Mouse (Mus musculus): ENCODE data around the gene Itpr2.

Itpr2 gene

GRCm38 (mm10) chr6:146310210-146310609 is 191.8 kb downstream of the Itpr2 start:
- no peak for DNase-seq (ENCODE audit: low read depth, low spot score)

- DNase-seq (ENCODE audit: low read depth, low spot score) = no peak
Observed at GRCm38 (mm10) chr6:146309335-146309734, 192.7 kb downstream of the Itpr2 start.

GRCm38 (mm10) chr6:146305995-146306394 is 196.0 kb downstream of the Itpr2 start:
- no peak for DNase-seq (ENCODE audit: low read depth, low spot score)

DNA sequence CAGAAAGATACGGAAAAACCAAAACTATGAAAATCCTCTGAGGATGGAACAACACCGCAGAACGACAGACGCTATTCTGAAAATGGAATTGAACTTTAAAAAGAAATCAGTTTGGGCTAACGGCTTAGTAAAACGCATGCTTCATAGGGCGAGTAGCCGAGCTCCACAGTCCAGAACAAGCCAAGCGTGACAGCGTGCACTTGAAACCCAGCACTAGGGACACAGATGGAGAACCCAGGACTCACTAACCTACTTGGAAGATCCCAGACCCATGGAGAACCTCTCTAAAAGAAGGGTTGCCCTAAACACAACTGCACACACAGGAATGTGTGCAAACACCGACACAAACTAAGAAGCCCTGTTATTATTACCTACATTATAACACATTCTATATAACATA is 197.9 kb downstream of the Itpr2 start:
- no peak for DNase-seq (ENCODE audit: low read depth, low spot score)

DNA sequence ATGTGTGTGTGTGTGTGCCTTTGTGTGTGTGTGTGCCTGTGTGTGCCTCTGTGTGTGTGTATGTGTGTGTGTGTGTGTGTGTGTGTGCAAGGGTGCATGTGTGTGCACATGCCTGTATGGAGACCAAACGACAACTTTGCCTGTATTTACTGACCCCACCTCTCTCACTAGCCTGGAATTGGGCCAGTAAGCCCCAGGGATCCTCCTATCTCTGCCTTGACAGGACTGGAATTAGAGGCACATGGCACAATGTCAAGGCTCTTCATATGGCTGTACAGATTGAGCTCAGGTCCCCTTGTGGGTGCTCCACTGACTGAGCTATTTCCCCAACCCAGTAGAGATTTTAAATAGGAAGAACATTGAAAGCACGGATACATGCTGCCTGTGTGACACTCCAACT is 198.7 kb downstream of the Itpr2 start:
- no peak for DNase-seq (ENCODE audit: low read depth, low spot score)

DNA sequence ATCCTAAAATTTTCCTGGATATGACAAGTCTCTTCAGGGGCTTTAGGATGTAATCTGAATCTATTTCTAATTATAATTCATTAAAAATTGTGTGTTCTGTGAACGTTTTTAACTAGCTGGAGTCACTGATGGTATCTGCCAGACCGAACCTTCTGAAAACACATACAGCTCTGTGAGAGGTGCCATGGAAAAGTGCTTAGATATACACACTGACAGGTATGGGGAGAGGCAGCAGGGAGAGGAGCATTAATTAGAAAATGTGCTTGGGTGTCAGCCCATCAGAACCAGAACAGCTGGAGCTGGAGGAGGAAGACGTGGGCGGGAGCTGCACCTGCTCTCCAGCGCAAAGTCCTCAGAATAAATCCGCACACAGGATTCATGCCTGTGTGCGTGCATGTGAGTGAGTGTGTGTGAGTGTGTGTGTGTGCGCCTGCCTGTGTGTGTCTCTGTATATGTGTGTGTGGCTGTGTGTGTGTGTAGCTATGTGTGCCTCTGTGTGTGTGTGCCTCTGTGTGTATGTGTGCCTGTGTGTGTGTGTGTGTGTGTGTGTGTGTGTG is 199.4 kb downstream of the Itpr2 start:
- no peak for DNase-seq (ENCODE audit: low read depth, low spot score)

DNA sequence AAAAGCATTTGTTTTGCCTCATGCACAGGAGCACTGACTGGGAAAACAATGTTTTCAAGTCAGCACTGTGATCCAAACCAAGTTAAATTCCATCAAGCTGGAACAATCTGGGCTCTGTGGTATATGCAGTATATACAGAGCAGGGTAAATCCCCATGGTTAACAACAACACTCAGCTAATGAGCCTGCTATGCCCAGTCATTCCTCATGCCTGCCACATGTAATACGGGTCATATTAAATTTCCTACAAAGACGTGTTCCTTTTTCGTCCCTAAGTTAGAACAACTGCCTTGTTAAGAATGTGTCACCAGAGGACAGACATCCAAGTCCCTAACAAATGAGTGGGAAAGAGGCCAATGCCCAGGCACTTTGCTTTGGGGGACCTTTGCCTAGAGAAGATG is 199.9 kb downstream of the Itpr2 start:
- DNase-seq (ENCODE audit: low read depth, low spot score) = no peak

GRCm38 (mm10) chr6:146300961-146301360 is 201.1 kb downstream of the Itpr2 start:
- no peak for DNase-seq (ENCODE audit: low read depth, low spot score)

DNA sequence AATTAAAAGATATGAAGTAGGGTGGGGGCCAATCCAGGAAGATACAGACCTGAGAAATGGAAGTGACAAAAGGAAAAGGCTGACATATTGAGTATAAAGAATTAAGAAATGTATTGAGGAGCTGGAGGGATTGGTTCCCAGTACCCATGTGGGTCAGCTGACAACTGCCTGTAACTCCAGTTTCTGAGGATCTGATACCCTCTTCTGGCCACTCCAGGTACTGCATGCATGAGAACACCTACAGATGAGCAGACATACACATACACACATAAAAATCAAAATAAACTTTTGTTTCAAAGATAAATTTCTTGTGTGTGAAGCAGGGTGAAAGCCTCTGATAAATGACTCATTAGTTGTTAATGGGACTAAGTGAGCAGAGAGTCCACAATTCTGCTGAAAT is 203.3 kb downstream of the Itpr2 start:
- no peak for DNase-seq (ENCODE audit: low read depth, low spot score)

GRCm38 (mm10) chr6:146291036-146291435 is 211.0 kb downstream of the Itpr2 start:
- no peak for DNase-seq (ENCODE audit: low read depth, low spot score)

DNA sequence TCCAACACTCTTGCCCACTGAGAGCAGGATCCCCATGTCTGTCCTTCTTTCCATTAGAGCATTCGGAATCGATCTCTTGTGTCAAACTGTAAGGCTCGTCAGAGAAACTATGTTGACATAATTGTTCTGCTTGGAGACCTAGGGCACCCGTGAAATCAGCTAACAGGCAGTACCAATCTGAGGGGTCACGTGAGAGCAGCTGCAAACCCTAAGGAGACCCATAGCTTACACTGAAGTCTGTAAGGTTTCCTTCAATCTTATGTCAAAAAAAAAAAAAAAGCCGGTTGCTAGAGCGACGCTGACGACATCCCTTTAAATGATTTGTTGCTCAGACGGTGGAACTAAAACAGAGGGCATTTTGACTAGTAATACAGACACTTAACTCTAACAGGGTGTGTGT is 212.2 kb downstream of the Itpr2 start:
- no peak for DNase-seq (ENCODE audit: low read depth, low spot score)

GRCm38 (mm10) chr6:146288266-146288665 is 213.8 kb downstream of the Itpr2 start:
- no peak for DNase-seq (ENCODE audit: low read depth, low spot score)

DNA sequence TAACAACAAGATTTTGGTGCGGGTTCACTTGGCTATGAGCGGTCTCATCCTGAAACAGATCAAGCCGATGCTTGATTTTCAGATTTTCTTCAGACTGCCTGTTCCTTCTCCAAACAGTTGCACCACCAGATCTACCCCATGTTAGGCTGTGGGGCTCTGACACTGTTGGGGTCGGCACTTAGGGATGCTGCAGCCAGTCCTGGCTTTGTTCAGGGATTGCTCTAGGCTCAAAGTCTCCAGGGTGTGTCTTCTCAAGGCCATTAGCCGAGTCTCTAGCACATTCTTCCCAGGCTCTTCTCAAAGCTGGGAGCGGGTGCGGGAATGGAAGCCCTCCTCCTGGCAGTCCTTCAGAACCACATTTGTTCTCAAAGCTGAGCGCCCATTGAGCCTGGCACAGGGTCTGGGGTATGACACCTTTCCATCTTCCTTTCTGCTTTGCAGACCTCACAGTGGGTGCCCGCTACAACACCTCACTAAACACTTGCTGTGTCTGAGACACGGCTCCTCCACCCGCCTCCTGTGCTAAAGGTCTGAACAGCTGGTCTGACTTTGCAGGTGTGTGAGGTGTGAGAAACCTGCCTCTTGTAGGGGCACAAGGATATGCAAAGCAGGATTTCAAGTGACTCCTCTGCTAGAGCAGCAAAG is 217.0 kb downstream of the Itpr2 start:
- DNase-seq (ENCODE audit: low read depth, low spot score) = no peak

DNA sequence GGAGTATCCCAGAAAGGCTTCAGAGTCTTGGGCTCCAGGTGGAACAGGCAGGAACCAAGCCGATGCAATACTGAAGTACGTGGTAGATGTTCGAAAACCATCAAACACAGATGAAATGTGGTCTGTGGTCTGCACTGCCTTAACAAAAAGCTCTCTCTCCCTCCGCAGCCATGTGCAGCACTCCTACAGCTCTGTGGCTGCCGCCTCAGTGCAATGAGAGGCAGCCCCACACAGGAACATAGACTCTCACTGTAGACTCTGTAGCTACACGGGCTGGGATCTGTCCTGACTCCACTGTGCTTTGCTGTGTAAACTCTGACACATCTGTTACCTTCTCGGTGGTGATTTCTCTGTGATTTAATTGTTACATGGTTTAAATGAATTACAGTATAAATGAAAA is 218.0 kb downstream of the Itpr2 start:
- no peak for DNase-seq (ENCODE audit: low read depth, low spot score)

DNA sequence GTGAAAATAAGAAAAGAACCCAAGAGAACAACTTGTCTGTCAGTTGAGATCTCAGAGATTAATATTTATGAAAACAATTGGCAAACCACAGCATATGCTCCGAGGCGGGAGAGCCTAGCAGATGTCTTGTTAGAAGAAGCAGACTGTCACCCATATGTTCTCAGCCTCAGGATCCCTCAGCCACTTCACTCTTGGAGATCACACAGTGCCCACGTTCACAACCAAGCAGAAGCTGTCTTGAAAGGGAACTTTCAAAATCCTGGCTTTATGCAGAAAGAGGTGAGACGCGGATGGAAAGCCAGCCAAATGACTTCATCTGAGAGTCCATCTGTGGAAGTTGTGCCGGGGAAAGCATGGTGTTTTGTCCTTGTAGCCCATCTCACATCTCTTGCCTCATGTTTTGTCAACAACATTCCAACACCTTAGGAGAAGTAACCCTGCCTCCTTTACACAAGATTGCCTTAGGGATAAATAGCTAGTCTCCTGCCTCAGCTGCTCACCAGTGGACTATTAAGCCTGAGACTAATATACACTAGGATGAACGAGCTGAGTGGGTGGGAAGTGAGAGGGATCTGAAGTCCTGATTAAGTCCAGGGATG is 219.9 kb downstream of the Itpr2 start:
- DNase-seq (ENCODE audit: low read depth, low spot score) = no peak

DNA sequence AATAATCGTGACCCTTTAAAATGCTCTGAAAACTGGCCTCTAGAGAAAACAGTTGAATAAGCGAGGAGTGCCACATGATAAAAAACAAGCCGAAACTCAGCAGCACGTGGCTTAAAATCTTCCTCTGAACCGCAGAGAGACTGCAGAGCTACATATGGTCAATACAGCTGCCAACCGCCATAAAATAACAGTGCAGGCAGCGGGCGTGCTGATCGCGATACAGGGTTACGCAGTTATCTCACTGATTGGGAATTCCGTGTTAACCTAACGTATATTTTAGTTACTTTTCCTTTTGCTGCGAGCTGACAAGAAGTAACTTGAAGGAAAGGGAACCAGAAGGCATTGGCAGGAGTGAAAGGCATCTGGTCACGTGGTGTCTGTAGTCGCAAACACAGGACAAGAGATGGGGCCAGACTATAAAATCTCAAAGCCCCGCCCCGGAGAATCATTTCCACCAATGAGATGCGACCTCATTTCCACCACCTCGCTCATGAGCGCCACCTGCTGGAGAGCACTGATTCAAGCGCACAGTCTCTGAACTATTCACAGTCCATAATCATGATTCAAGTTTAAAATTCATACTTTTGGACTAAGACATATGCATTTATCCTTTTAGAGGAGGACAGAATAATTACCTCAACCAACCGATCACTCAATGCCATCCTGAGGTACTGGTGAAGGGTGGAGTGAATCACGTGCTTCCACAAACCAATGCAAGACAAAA is 220.7 kb downstream of the Itpr2 start:
- no peak for DNase-seq (ENCODE audit: low read depth, low spot score)

- no peak for DNase-seq (ENCODE audit: low read depth, low spot score)
Observed at GRCm38 (mm10) chr6:146273256-146273655, 228.8 kb downstream of the Itpr2 start.

- DNase-seq (ENCODE audit: low read depth, low spot score) = peak; percentile 52
Observed at GRCm38 (mm10) chr6:146272253-146273036, 229.6 kb downstream of the Itpr2 start.

DNA sequence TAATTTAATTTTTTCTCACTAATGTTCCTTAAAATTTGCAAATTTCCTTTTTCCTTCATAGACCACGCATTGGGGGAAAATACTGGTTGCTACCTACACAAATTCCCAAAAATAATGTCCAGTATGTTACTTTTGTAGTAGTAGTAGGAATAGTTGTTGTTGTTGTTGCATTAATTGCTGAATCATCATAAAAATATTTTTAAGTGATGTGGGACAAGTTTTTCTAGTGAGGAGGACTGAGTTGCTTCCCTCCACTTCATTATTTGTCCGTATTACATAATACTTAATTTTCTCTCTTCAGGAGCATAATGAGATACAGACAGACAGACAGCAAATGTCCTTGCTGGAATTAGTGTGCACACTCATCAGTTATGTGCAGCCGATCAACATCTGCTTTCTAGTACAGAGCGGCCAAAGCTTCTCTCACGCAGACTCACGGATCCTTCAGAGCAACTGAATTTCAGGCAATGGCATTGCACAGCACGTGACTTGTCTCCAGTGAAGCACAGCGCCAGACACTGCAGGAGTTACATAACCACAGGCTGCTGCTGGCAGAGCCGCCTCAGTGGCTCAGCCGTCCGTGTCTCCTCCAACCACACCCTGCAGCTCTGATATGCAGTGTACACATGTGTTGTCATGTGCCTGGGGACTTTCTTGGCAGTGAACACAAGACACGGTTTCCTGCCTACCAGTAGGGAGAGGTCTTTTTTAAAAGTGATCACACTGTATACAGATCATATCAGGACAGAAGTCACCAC is 231.1 kb downstream of the Itpr2 start:
- DNase-seq (ENCODE audit: low read depth, low spot score) = no peak

GRCm38 (mm10) chr6:146270162-146270561 is 231.9 kb downstream of the Itpr2 start:
- no peak for DNase-seq (ENCODE audit: low read depth, low spot score)

DNA sequence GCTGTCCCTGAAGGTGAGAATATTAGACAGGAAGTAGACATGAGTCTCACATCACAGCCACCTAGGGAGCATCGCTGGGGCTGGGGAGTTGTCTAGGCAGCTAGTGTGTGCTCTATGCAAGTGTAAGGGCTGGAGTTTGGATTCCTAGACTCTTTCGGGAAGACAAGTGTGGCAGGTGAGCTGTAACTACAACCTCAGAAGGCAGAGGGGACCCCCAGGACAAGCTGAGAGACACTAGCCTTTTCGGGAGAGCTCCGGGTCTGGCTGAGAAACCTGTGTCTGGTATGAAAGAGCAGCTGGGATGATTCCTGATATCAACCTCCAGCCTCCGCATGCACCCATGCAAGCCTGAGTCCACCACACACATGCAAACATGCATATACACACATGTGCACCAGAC is 232.7 kb downstream of the Itpr2 start:
- no peak for DNase-seq (ENCODE audit: low read depth, low spot score)

Measured in embryo, embryonic 11.5 days (tissue).